Mouse (Mus musculus) kidney, adult 2 months (tissue): Measurements from ENCODE around the gene 3100002H09Rik.

Source experiments
- CTCF ChIP-seq: fragments of 200-500 bp; conservative IDR thresholded peaks from 2 replicates; pipeline ENCODE4 v1.5.1; 2011; ENCODE audit warnings: low read depth, mild to moderate bottlenecking, control low read depth, low read length, moderate library complexity, mixed read lengths; ENCODE audit not compliant: insufficient read depth, insufficient read length
- POLR2A ChIP-seq: fragments of 200-500 bp; IDR thresholded peaks from one replicate; pipeline ENCODE4 v1.6.1; 2011; ENCODE audit warnings: low read depth, low read length, control low read depth

GRCm38 (mm10) chr4:124592241-124592640 lies 18.4 kb downstream of the 3100002H09Rik start:
- no peak for TF ChIP-seq CTCF
- no peak for TF ChIP-seq POLR2A
